Mouse (Mus musculus): ENCODE data around the gene Pard3. TPM values are rescaled to one million over a fixed set of nuclear protein-coding genes. Genes with fewer than 3 reads are reported as not detected.

Pard3 gene
- polyA plus RNA-seq, 1 experiment: 58.8 TPM

DNA sequence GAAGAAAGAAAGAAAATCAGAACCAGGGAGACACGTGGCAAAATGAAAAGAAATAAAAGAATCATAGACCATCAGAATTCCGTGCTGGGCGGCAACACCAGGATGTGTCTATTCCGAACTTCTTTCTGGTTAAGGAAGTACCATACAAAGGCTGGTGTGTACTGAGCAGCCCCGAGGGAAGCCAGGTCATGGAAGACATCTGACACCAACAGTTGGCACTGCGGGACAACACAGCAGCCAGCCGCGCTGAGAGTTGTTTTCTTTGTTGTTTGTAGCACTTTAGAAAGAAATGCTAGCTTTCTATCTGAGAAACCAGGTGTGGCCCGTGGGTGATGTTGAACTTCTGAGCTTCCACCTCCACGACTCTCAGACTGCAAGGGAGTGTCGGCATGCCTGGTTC is 274.5 kb downstream of the Pard3 start:
- peaks cover 3% of the 10 kb centered on the region; the same call in 1 of the 2 replicates for H3K4me1 ChIP-seq (ENCODE audit: control insufficient read depth, insufficient read depth, low read length)
- no peak overlapping the region for H3K4me3 ChIP-seq (replicated peaks; ENCODE audit: extremely low read depth, low read depth, low read length)
- DNase-seq: no peak
- TF ChIP-seq CTCF (IDR thresholded peaks at IDR 0.05; ENCODE audit: insufficient read depth, low read length) (no peak), POLR2A (IDR thresholded peaks at IDR 0.05; ENCODE audit: borderline replicate concordance, extremely low read depth, low read depth, low read length) (no peak)
- 74% methylated on average over 11 of the region's 11 CpGs for WGBS

DNA sequence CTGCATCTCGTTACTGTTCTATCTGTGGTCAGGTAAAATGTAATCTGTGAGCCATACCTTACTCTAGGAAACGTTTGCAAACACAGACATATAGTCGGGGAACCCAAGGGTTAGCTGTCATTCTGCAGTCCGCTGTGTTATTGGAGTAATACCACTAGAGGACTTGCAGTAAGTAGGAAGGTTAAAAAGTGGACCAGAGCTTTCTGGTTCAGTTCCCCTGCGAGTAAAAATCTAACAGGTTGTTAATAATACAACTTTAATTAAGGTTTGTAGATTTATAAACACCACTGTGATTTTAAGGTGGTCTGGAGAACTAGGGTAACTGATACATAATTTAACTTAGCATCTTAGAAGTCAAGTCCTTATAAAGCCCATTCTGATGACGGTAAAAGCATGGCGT is 277.4 kb downstream of the Pard3 start:
- no peak overlapping the region for H3K4me3 ChIP-seq (replicated peaks; ENCODE audit: extremely low read depth, low read depth, low read length)
- no peak for DNase-seq
- H3K4me1 ChIP-seq (ENCODE audit: control insufficient read depth, insufficient read depth, low read length): no peaks in the 10 kb centered on the region
- TF ChIP-seq POLR2A (IDR thresholded peaks at IDR 0.05; ENCODE audit: borderline replicate concordance, extremely low read depth, low read depth, low read length) (no peak), CTCF (IDR thresholded peaks at IDR 0.05; ENCODE audit: insufficient read depth, low read length) (no peak)
- WGBS: 91% methylated on average over 7 of the region's 7 CpGs

DNA sequence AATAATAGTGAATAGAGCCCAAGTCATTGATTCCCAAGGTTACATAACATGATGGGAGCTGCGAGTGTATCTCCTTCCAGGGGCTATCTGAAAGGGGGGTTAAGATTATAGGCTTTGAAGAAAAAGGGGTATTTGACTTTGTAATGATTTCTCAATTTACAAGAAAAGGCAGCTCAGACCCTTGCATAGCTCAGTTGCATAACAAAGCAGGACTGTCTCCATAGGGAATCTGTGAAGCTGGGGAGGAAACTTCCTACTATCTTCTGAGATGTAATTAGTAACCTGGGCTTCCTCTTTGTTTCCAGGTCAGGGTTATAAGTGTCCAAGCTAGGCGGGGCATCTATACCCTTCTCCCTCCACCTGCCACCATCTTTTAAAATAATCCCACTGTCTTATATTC is 279.4 kb downstream of the Pard3 start:
- no peaks in the 10 kb centered on the region for H3K4me1 ChIP-seq (ENCODE audit: control insufficient read depth, insufficient read depth, low read length)
- H3K4me3 ChIP-seq (replicated peaks; ENCODE audit: extremely low read depth, low read depth, low read length): no peak overlapping the region
- 86% methylated on average over 2 of the region's 2 CpGs for WGBS
- TF ChIP-seq CTCF (IDR thresholded peaks at IDR 0.05; ENCODE audit: insufficient read depth, low read length): no peak
- TF ChIP-seq POLR2A (IDR thresholded peaks at IDR 0.05; ENCODE audit: borderline replicate concordance, extremely low read depth, low read depth, low read length): no peak
- DNase-seq: no peak

DNA sequence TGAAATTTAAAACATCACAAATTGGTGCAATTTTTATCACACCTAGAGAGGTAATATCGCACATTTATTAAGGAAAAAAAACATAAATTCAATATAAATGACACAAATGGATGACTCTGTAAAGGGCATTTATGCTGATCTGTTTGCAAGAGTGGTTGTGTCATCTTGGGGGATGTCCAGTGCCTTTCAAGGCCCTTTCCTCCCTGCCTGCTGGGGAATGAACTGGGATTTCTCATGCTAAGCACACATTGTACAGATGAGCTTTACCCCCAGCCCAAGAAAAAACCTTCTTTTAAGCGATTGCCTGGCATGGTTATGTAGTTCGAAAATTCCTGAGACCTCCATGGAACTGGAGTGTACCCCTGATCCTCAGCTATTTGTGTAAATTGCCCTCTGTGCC is 280.7 kb downstream of the Pard3 start:
- TF ChIP-seq POLR2A (IDR thresholded peaks at IDR 0.05; ENCODE audit: borderline replicate concordance, extremely low read depth, low read depth, low read length): no peak
- TF ChIP-seq CTCF (IDR thresholded peaks at IDR 0.05; ENCODE audit: insufficient read depth, low read length): no peak
- no peak for DNase-seq
- 88% methylated on average over 3 of the region's 3 CpGs for WGBS
- no peaks in the 10 kb centered on the region for H3K4me1 ChIP-seq (ENCODE audit: control insufficient read depth, insufficient read depth, low read length)
- no peak overlapping the region for H3K4me3 ChIP-seq (replicated peaks; ENCODE audit: extremely low read depth, low read depth, low read length)

DNA sequence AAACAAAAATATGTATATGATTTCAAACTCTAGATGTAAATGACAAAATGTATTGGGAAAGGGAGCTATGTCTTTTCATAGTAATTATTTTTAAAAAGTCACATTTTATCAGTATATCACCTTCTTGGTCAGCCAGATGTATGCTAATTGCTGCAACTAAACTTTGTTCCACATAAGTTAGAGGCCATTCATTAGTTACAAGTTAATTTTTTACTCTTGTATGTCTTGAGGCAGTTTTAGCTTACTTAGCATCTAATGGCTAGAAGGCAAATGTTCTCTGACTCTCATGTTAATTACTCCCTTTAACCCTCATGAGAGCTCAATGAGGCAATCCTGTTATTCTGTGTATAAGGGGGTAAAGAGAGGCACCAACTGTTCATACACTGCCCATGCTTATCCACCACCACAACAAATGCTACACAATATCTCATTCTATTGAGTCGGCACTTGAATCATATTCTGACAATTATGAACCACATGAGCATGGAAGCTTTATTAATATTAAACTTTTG is 282.3 kb downstream of the Pard3 start:
- DNase-seq: no peak
- no peak for TF ChIP-seq CTCF (IDR thresholded peaks at IDR 0.05; ENCODE audit: insufficient read depth, low read length)
- TF ChIP-seq POLR2A (IDR thresholded peaks at IDR 0.05; ENCODE audit: borderline replicate concordance, extremely low read depth, low read depth, low read length): no peak
- H3K4me1 ChIP-seq (ENCODE audit: control insufficient read depth, insufficient read depth, low read length): no peaks in the 10 kb centered on the region
- WGBS: 90% methylated on average over 1 of the region's 1 CpGs
- no peak overlapping the region for H3K4me3 ChIP-seq (replicated peaks; ENCODE audit: extremely low read depth, low read depth, low read length)

DNA sequence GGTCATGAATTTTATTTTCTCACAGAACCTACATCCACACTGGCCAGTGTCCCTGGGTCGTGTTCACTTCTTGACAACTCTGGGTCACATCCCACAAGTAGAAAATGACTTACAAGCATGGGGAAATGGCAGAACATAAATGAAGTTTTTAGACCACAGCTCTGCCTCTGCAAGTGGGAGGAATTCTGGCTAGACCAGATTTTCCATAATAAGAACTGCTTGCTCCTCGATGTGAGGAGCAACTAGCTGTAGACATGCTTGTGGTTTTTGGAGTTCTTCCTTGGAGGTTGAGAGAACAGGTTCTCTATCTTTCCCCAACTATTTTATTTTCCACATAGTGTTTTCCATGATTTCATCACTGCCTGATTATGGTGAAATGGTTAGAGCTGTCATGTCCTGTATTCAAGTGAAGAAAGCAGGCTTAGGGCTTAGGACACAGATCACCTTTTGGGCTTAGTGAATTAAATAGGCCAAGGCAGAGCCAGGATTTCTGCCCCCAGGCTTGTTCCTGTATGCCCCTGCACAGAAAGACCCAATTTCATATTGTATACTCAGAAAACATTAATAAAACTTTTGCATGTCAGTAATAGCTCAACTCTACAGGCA is 284.3 kb downstream of the Pard3 start:
- DNase-seq: no peak
- 77% methylated on average over 2 of the region's 2 CpGs for WGBS
- Histone ChIP-seq H3K4me3 (replicated peaks; ENCODE audit: extremely low read depth, low read depth, low read length) (no peak overlapping the region), H3K4me1 (ENCODE audit: control insufficient read depth, insufficient read depth, low read length) (peaks cover 3% of the 10 kb centered on the region; the same call in 1 of the 2 replicates)
- TF ChIP-seq POLR2A (IDR thresholded peaks at IDR 0.05; ENCODE audit: borderline replicate concordance, extremely low read depth, low read depth, low read length) (no peak), CTCF (IDR thresholded peaks at IDR 0.05; ENCODE audit: insufficient read depth, low read length) (no peak)

DNA sequence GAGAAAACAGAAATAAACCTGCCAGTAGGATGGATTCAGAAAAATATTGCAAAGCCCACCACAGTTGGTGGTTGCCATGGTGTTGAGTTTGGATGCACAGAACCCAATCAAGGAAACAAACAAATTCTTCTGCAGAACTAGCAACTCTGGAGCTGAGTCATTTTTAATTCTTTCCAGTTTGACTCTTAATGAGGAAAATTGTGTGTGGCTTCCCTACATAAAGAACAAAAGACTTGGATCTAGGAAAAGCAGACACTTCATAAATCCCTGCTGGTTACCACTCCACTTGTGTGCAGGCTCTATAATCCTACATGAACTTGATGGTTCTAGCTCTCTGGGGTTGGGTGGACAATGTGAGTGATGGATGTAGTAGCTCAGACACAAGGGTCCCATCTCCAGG is 298.1 kb downstream of the Pard3 start:
- no peaks in the 10 kb centered on the region; the same call in 1 of the 2 replicates for H3K4me1 ChIP-seq (ENCODE audit: control insufficient read depth, insufficient read depth, low read length)

DNA sequence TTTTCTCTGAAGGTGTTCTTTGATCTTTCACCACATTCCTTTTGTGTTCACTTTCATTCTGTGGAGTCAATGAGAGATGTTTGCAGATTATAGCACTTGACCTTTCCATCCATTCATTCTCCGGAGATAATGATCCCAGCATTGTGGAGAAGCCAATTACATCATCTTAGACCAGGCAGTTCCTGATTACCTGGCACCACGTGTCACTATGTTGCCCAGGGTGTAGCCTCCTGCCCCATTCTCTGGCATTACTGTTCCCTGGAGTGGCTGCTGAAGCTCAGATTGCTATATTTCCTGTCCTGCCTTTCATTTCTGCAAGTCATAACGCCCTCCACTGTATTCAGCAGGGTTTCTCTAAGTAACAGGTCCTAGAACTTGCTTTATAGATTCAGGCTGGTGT is 304.7 kb downstream of the Pard3 start:
- TF ChIP-seq CTCF (IDR thresholded peaks at IDR 0.05; ENCODE audit: insufficient read depth, low read length): no peak
- no peak overlapping the region for H3K4me3 ChIP-seq (replicated peaks; ENCODE audit: extremely low read depth, low read depth, low read length)
- WGBS: 50% methylated on average over 3 of the region's 3 CpGs
- H3K4me1 ChIP-seq (ENCODE audit: control insufficient read depth, insufficient read depth, low read length): no peaks in the 10 kb centered on the region
- no peak for DNase-seq

More for the DNA sequence above, 298.1 kb downstream of the Pard3 start:
- DNase-seq: no peak
- H3K4me3 ChIP-seq (replicated peaks; ENCODE audit: extremely low read depth, low read depth, low read length): no peak overlapping the region
- TF ChIP-seq CTCF (IDR thresholded peaks at IDR 0.05; ENCODE audit: insufficient read depth, low read length) (no peak), POLR2A (IDR thresholded peaks at IDR 0.05; ENCODE audit: borderline replicate concordance, extremely low read depth, low read depth, low read length) (no peak)

DNA sequence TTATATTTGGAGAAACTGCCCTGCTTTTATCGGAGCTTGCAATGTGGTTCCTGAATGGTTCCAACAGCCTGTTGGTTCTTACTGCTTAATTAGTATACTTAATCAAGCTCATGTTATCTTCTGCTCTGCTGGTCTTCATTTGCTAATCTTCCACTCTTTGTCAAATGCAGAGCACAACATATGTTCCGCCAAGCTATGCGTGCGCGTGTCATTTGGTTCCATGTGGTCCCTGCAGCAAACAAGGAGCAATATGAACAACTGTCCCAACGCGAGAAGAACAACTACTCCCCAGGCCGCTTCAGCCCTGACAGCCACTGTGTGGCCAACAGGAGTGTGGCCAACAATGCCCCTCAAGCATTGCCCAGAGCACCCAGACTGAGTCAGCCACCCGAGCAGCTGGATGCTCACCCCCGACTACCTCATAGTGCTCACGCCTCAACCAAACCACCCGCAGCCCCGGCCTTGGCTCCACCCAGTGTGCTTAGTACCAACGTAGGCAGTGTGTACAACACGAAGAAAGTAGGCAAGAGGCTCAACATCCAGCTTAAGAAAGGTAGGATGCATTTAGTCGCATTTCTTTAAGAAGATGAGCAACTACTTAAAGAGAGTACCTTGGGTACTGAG is 307.7 kb downstream of the Pard3 start:
- Histone ChIP-seq H3K4me1 (ENCODE audit: control insufficient read depth, insufficient read depth, low read length) (no peaks in the 10 kb centered on the region), H3K4me3 (replicated peaks; ENCODE audit: extremely low read depth, low read depth, low read length) (no peak overlapping the region)
- no peak for TF ChIP-seq POLR2A (IDR thresholded peaks at IDR 0.05; ENCODE audit: borderline replicate concordance, extremely low read depth, low read depth, low read length)
- no peak for TF ChIP-seq CTCF (IDR thresholded peaks at IDR 0.05; ENCODE audit: insufficient read depth, low read length)
- DNase-seq: no peak
- 96% methylated on average over 16 of the region's 16 CpGs for WGBS

DNA sequence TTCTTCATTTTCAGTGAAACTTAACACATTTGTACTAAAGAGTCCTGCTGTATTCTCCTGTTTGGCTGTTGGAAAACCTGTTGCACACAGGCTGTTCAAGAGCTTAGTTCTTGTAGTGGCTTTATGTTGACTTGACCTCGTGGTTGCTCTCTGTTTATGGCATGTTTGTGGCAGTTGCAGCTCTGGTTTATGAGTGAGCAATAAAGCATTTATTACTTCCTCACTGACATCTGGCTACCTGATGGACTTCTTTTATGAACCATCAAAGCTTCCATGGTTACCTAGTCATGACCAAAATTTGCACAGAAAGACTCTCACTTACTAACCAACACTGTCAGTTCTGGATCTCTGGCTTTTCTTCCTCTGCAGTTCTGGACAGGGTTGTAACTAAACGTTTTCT is 314.1 kb downstream of the Pard3 start:
- 49% methylated on average over 2 of the region's 2 CpGs for WGBS
- H3K4me3 ChIP-seq (replicated peaks; ENCODE audit: extremely low read depth, low read depth, low read length): no peak overlapping the region
- H3K4me1 ChIP-seq (ENCODE audit: control insufficient read depth, insufficient read depth, low read length): no peaks in the 10 kb centered on the region
- no peak for DNase-seq
- TF ChIP-seq CTCF (IDR thresholded peaks at IDR 0.05; ENCODE audit: insufficient read depth, low read length) (no peak), POLR2A (IDR thresholded peaks at IDR 0.05; ENCODE audit: borderline replicate concordance, extremely low read depth, low read depth, low read length) (no peak)

Data from lung, adult 2 months (tissue).